Mouse (Mus musculus) midbrain, postnatal 0 days (tissue): ENCODE data around the gene Cdc42bpb. TPM values are rescaled to one million over a fixed set of nuclear protein-coding genes. Genes with fewer than 3 reads are reported as not detected.

Experiments
- ATAC-seq: fragments of 200-750 bp; cut with Nextera tagmentation; 2 replicates; pipeline ENCODE4 v1.8.0; 2017; ENCODE audit warnings: moderate number of reproducible peaks, mild to moderate bottlenecking, moderate TSS enrichment, moderate library complexity; ENCODE audit not compliant: low FRiP score
- DNase-seq: peaks from one replicate; pipeline ENCODE4 v3.0.0-alpha.2; 2015; ENCODE audit warnings: low spot score
- H3K27ac ChIP-seq: fragments of 300-500 bp; sonication (generic); 2 replicates; pipeline ENCODE4 v1.5.1; 2014; ENCODE audit warnings: low read depth, mild to moderate bottlenecking, low read length, mixed read lengths
- H3K27me3 ChIP-seq: fragments of 300-500 bp; sonication (generic); 2 replicates; pipeline ENCODE4 v1.6.1; 2014; ENCODE audit warnings: low read length, control low read depth, mixed read lengths; ENCODE audit not compliant: insufficient read depth
- H3K36me3 ChIP-seq: fragments of 300-500 bp; sonication (generic); 2 replicates; pipeline ENCODE4 v1.6.1; 2014; ENCODE audit warnings: low read length, control low read depth, mixed read lengths; ENCODE audit not compliant: insufficient read depth
- H3K4me1 ChIP-seq: fragments of 300-500 bp; sonication (generic); 2 replicates; pipeline ENCODE4 v1.6.1; 2014; ENCODE audit warnings: mild to moderate bottlenecking, control low read depth, antibody characterized with exemption, low read length, mixed read lengths; ENCODE audit not compliant: insufficient read depth
- H3K4me2 ChIP-seq: fragments of 300-500 bp; sonication (generic); 2 replicates; pipeline ENCODE4 v1.6.1; 2014; ENCODE audit warnings: low read depth, mild to moderate bottlenecking, low read length, mixed read lengths; ENCODE audit not compliant: poor library complexity, severe bottlenecking
- H3K4me3 ChIP-seq: fragments of 300-500 bp; sonication (generic); 2 replicates; pipeline ENCODE4 v1.5.1; 2014; ENCODE audit warnings: low read depth, mild to moderate bottlenecking, low read length, moderate library complexity
- H3K9ac ChIP-seq: fragments of 300-500 bp; sonication (generic); replicated peaks from 2 replicates; pipeline ENCODE4 v1.6.1; 2014; ENCODE audit warnings: mild to moderate bottlenecking, low read length, moderate library complexity, mixed read lengths; ENCODE audit not compliant: poor library complexity, severe bottlenecking
- H3K9me3 ChIP-seq: fragments of 300-500 bp; sonication (generic); 2 replicates; pipeline ENCODE4 v1.6.1; 2016; ENCODE audit warnings: low read length, control low read depth
- CTCF ChIP-seq: IDR thresholded peaks from 2 replicates; pipeline ENCODE4 v1.5.1; 2016; ENCODE audit warnings: antibody characterized with exemption, mild to moderate bottlenecking
- WGBS: fragments of 180-500 bp; shearing (Covaris S2); extraction: QIAGEN DNeasy Blood & Tissue Kit; methylation state at CpG from one replicate; pipeline ENCODE4 v1.1.7; 2014; 5-methylcytosine and 5-hydroxymethylcytosine counted together
- polyA plus RNA-seq: library from polyadenylated mRNA; unstranded; fragments of >200 nt; fragmentation: Nextera tagmentation; extraction: Ambion mirVana; gene quantifications from 2 replicates; pipeline ENCODE4 v1.2.1, GENCODE M21; 2015
- total RNA-seq: library from RNA; depleted of rRNA; stranded (reverse); fragments of >200 nt; gene quantifications from 2 replicates; pipeline ENCODE4 v1.2.3, GENCODE M21; 2014

The Cdc42bpb gene
- total and polyA plus RNA-seq, 2 experiments from 2014 or later, result 35.4 to 259 TPM

GRCm38 (mm10) chr12:111396997-111397396 lies 19.5 kb upstream of the Cdc42bpb start:
- Histone ChIP-seq H3K27ac (no peak overlapping the region), H3K4me1 (no peaks in the 10 kb centered on the region), H3K27me3 (no peaks in the 10 kb centered on the region), H3K4me3 (no peak overlapping the region), H3K4me2 (no peak overlapping the region), H3K36me3 (no peaks in the 10 kb centered on the region), H3K9me3 (no peaks in the 10 kb centered on the region), H3K9ac (no peak overlapping the region)
- TF ChIP-seq CTCF, result no peak
- 74% methylated on average over 5 of the region's 5 CpGs for WGBS
- DNase-seq, result no peak
- no peak for ATAC-seq

GRCm38 (mm10) chr12:111394008-111394407 lies 16.5 kb upstream of the Cdc42bpb start:
- H3K4me2 ChIP-seq, result no peak overlapping the region
- ATAC-seq (no peak), DNase-seq (no peak)
- H3K9ac ChIP-seq, result no peak overlapping the region
- H3K4me3 ChIP-seq, result no peak overlapping the region
- no peak overlapping the region for H3K27ac ChIP-seq
- no peaks in the 10 kb centered on the region for H3K9me3 ChIP-seq
- no peaks in the 10 kb centered on the region for H3K4me1 ChIP-seq
- 87% methylated on average over 6 of the region's 6 CpGs for WGBS
- no peaks in the 10 kb centered on the region for H3K36me3 ChIP-seq
- no peaks in the 10 kb centered on the region for H3K27me3 ChIP-seq
- TF ChIP-seq CTCF, result no peak

GRCm38 (mm10) chr12:111387146-111387545 lies 9.6 kb upstream of the Cdc42bpb start:
- DNase-seq (no peak), ATAC-seq (no peak)
- Histone ChIP-seq H3K4me2 (no peak overlapping the region), H3K27ac (no peak overlapping the region), H3K9ac (no peak overlapping the region), H3K4me1 (no peaks in the 10 kb centered on the region), H3K4me3 (no peak overlapping the region), H3K36me3 (no peaks in the 10 kb centered on the region), H3K27me3 (no peaks in the 10 kb centered on the region), H3K9me3 (no peaks in the 10 kb centered on the region)
- 95% methylated on average over 4 of the region's 4 CpGs for WGBS
- TF ChIP-seq CTCF, result no peak

- Histone ChIP-seq H3K27ac (no peak overlapping the region), H3K36me3 (no peaks in the 10 kb centered on the region), H3K4me1 (no peaks in the 10 kb centered on the region), H3K27me3 (no peaks in the 10 kb centered on the region), H3K4me3 (no peak overlapping the region), H3K4me2 (no peak overlapping the region), H3K9me3 (no peaks in the 10 kb centered on the region), H3K9ac (no peak overlapping the region)
- no peak for ATAC-seq
- no peak for DNase-seq
- WGBS, result 71% methylated on average over 8 of the region's 8 CpGs
- no peak for TF ChIP-seq CTCF
These were observed 9.2 kb upstream of the Cdc42bpb start for GRCm38 (mm10) chr12:111386642-111387120.

- Histone ChIP-seq H3K27ac (no peak overlapping the region), H3K9ac (no peak overlapping the region), H3K4me1 (no peaks in the 10 kb centered on the region), H3K4me3 (no peak overlapping the region), H3K9me3 (no peaks in the 10 kb centered on the region), H3K36me3 (no peaks in the 10 kb centered on the region), H3K4me2 (no peak overlapping the region), H3K27me3 (no peaks in the 10 kb centered on the region)
- 86% methylated on average over 13 of the region's 13 CpGs for WGBS
- no peak for TF ChIP-seq CTCF
- no peak for ATAC-seq
- DNase-seq, result no peak
These were observed 8.5 kb upstream of the Cdc42bpb start for GRCm38 (mm10) chr12:111385883-111386641.

- H3K9me3 ChIP-seq, result no peaks in the 10 kb centered on the region
- H3K9ac ChIP-seq, result peak overlapping the region; percentile 97; the same call in 1 of the 2 replicates
- no peak overlapping the region; the same call in 1 of the 2 replicates for H3K27ac ChIP-seq
- ATAC-seq (no peak), DNase-seq (no peak)
- H3K4me1 ChIP-seq, result peaks cover 5% of the 10 kb centered on the region; the same call in 1 of the 2 replicates
- H3K4me2 ChIP-seq, result peak overlapping the region; percentile 88
- 71% methylated on average over 12 of the region's 12 CpGs for WGBS
- H3K4me3 ChIP-seq, result peak overlapping the region; percentile 75
- H3K36me3 ChIP-seq, result no peaks in the 10 kb centered on the region
- TF ChIP-seq CTCF, result no peak
- no peaks in the 10 kb centered on the region for H3K27me3 ChIP-seq
These were observed 1.3 kb upstream of the Cdc42bpb start for GRCm38 (mm10) chr12:111378812-111379211.
